Mouse (Mus musculus) megakaryocyte progenitor cell, adult 5-6 weeks (primary cell): ENCODE measurements at regions not wholly inside any gene's neighbourhood (a gene's known extent, or its start where the extent isn't known, plus 50 kb on each side); places are given as distances from the start of the nearest gene placed in this dataset.
A peak's percentile ranks its signal among the peaks of the same experiment; 100 is the strongest.
"Not testable (repeated sequence)": the region's sequence is repeated elsewhere in the genome, so short reads cannot be mapped to it uniquely, and the experiment has no call there.

Experiments used
- ATAC-seq: replicated peaks from 2 replicates; pipeline ENCODE4 v1.8.0; 2016; ENCODE audit warnings: mild to moderate bottlenecking, moderate TSS enrichment, inconsistent platforms; ENCODE audit not compliant: poor library complexity

DNA sequence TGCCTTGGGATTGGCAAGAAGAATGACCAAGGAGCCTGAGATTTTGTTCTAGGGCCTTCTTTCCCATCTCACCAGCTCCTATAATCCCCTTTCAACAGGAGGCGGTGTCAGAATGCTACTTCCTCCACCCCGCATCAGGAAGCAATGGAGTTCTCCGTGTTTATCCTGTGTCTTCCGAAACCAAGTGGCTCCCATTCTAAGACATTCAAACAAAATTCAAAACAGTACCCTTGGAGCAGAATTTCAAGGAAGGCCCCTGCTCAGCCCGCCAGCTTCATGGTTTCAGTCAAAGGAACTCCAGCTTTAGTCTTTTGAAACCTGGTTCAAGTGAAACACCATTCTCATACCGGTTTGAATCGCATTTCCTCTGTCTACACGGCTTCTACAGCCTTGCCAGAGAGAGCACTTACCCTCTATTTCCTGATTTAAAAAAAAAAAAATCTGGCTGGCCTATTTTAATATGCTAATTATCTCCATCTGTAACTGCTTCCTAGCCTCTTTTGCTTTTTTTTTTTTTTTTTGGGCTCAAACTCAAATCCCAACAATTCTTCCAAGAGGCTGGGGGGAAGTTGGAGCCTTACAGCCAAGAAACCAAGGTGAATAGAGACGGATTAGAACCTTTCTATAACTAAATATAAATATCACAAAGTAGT, 167.7 kb upstream of the Fam3c start:
- no peak for ATAC-seq

DNA sequence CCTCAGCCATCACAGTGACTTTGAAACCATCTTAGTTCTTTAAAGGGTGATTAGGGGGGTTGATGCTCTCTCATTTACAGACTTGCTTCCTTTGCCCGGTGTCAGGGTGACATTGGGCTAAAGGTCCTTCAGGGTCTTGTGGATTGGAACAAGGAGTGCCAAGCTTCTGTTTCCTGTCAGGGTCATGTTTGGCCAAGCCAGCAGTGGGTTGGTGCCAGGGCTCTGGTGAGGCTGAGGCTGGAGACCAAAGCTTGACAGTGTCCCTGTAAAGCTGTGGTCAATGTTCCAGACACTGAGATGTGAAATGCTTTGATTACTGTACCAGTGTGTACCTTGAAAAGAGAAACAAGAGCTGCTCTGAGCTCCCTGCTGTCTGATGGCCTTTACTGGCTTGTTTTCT, 150.8 kb upstream of the Fam3c start:
- no peak for ATAC-seq

DNA sequence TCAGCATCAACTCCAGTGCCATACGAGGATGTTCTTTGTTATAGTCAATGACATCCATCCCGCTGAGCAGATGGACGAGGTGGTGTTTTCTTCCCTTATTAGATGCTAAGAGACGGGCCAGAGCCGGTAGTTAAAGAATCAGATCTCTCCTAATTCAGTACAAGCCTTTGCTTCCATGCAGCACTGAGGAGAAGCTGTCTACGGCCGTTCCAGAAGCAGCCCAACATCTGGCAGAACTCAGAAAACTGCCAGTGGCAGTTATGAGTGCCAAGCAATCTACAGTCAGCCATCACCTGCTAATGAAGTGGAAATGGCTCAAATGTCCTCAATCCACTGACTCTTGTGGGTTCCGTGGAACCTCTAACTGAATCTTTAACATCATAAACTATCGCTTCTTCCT, 141.3 kb upstream of the Fam3c start:
- no peak for ATAC-seq

DNA sequence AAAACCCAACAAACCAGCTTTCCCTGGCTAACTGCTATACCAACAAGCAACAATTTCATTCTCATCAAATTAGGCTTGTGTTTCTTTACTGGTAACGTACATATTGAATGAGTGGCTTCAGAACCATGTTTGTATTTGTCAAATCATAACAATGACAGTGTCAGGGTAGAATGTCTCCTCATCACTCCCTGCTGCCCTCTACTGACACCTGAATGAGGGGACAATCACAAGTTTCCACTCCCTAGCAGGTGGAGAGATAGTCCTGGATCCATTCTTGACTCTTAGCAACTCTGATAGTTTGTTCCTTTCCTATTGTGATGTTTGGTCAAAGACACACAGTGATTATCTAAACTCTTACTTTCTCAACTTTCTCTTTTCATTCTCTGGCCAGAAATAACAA, 140.4 kb upstream of the Fam3c start:
- peak; percentile 42; the same call in 1 of the 2 replicates for ATAC-seq

DNA sequence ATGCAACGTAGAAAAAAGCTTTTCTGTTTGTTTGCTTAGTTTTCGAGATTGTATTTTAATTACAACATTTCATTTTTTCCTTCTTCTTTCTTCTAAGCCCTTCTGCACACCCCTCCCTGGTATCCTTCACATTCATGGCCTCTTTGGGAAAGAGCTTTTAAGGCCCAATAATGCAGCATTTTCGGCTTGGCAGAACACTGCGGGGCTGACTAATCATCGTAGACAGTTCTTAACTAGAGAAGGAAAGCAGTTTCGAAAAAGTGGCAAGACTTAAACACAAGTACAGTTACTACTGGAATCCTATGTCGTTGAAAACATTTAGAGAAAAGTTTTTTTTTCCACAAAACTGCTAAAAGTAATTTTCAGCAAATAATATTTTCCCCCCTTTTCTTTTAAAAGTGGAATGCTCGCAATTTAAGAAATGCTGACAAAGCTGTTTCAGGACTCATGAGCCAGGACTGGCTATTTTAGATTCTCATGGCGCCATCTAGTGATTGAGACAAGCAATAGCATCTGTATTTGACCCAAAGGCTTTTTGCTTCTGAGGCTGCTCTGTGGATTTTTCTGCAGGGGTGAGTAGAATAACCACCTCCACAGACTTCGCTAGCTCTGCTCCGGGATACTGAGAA, 137.7 kb upstream of the Fam3c start:
- ATAC-seq, result peak; percentile 96

DNA sequence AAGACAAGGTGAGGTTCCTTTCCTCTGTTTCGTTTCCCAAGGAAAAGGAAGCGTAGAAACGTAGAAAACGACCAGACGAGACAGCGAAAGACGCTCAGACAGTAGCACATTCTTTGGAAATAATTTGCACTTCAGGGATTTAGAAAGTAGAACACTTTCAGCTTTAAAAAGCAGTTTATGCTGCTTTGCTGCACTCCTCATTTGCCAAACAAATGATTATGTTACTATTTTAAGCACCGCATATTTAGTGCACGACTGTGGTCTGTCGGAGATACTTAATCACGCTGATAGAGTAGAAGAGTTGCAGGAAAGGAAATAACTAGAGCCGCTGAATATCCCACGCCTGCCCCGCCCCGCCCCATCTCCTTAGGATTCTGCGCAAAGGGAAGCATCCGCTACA, 136.9 kb upstream of the Fam3c start:
- no peak for ATAC-seq

DNA sequence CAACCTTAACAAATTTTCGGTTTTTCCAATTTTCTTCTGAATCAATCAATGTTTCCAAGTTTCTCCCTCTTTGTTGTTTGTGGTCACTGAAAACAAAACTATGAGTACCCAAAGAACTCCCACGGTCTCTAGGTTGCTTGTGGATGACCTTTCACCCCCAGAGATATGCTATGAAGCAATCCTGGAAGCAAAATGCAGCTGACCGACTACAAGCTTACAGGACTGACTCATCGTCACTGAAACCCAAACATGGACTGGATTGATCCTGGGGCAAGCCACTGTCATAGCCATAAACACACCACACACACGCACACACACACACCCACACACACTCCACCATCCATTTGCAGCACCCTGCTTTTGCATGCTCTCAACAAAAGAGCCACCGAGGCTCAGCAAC, 134.7 kb upstream of the Fam3c start:
- ATAC-seq, result no peak

DNA sequence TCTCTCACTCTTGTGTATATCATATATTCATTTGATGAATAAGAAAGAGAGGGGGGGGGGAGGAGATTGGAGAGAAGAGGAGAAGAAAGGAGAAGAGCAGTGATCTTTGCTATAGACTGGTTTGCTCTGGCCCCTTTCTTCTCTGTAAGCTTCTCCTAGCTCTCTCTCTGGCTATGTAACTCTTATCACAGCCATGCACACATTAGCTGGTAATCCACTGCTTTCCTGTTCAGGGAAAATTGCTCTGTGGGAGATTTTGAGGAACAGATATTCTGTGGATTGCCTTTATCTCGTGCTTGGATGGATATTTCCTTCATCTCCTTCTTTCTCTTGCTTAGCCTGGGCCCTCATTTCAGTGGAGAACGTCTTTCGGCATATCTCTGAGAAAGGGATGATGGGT, 131.4 kb upstream of the Fam3c start:
- 0 out of 2 replicates have a peak, but pooled peaks have one; percentile 11 for ATAC-seq

DNA sequence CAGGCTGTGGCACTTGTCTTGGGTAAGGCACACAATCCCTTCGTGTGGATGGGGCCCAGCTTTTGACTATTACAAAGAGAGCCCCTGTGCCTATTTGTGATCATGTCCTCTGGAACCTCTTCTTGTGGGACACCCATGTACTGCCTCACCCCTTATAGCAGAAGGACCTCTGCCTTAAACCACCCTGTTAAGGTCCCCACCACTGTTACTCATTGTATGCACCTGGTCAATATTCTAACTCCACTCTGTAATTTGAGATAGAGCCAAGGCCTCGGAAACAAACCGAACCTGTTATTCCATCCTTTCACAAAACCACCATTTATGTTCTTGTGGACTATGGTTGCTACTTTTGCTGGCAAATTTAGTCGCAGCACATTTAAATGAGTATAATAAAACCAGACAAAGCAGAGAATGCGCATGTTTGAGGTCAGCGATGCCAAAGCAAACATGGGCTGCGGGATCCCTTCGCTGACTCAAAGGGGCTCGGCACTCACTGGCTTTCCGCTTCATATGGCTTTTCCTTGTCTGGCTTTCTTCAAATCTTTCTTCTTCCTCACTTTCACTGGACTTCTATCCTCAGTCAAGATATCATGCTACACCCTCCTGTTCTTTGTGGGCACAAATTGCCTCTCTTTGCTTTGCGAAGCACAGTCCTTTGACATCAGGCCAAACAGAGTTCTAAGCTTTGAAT, 129.9 kb upstream of the Fam3c start:
- ATAC-seq, result no peak

DNA sequence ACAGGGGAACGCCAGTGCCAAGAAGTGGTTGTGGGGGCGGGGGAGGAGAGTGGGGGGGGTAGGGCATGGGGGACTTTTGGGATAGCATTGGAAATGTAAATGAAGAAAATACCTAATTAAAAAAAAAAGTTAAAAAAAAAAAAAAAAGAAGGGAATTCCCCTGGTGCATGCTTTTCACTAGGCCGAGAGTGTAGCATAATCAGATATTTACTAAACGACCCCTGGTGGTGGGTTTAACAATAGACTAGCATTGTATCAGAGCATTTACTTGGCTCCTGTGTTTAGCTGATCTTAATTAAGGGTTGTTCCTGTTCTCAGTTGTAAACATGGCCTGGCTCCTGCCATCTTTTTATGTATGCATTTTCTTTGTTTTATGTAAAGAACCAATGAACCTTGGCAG, 126.2 kb upstream of the Fam3c start:
- not testable (repeated sequence) for ATAC-seq

DNA sequence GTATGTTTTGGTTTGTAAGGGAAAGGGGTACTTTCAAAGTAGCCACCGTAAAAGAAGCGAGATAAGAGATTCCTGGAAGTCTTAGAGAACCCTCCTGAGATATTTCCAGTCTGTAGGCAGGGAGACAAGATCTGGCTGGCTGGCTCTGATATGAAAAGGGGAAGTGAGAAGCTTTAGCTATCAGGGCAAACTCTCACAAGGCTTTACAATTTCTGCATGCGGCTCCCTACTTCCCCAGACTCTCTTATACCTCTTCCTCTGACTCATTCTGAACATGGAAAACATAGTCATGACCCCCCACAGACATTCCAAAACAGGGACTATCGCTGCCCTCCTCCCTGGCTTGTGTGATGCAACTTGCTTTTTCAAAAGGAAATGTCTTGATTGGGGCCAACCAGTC, 118.6 kb upstream of the Fam3c start:
- ATAC-seq, result peak; percentile 94

DNA sequence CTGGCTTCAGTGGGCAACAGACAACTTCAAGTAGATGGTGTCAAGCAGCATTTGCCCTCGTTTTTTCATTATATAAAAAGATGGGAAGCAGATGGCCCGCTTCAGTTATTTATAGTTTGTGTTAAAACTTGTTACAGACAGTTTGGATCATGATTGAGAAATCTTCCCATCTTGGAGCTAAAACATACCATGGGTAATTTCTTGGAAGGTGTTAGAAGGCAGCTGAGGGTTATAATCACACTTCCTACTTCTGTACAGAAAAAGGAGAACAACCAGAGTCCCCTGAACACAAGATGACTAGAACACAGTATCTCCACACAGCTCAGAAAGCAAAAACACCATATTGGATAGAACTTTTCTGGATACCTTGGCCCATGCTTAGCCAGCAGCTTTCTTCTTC, 118.0 kb upstream of the Fam3c start:
- peak; percentile 83 for ATAC-seq

DNA sequence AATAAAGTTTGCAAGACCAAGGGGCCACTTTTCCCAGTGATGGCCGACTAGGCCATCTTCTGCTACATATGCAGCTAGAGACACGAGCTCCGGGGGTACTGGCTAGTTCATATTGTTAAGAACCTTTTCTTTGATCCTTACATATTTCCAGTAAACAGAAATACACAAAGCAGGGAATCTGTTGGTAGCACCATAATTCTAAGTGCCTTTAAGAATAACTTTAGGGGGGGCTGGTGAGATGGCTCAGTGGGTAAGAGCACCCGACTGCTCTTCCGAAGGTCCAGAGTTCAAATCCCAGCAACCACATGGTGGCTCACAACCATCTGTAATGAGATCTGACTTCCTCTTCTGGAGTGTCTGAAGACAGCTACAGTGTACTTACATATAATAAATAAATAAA, 116.4 kb upstream of the Fam3c start:
- ATAC-seq, result not testable (repeated sequence)

DNA sequence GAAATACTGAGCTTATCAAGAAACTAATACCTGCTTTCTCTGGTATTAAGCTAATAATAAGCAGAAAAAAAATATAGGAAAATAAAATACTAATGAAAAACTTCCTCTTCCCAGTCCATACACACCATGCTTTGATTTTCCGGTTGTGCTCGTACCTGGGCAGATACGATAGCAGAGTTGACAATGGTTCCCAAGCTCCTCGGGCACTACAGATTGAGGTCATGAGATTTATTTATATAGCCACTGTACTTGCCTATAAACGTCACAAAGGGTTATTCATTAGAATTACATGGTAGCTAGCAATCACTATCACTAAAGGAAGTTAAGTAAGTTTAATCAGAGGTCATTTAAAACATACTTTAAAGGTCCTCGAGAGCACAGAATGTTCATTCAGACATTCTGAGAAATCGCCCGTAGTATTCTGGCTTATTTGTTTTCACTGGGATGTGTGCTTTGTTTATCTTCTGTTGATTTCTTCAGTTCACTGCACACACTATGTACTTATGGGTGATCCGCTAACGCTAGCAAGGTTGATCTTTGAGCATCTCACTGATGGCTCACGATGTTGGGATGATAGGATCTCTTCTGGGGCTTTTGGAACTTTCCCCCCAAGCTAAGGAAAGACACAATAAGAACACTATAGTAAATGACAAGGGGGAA, 111.4 kb upstream of the Fam3c start:
- no peak for ATAC-seq

DNA sequence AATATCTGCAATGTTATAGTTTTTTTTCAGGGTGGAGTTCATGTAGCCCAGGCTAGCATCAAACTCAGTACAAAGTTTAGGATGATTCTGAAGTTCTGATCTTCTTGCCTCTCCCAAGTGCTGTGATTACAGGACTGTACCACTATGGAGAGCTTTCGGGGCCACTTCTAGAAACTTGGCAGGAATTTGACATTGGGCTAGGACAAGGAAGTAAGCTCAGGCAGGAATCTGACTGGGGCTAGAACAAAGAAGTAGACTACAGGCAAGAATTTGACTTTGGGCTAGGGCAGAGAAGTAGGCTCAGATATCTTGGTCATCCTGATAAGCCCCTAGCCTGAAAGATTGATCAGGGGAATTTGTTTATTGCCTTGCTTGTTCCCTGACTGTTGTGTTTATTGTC, 109.9 kb upstream of the Fam3c start:
- ATAC-seq, result no peak

DNA sequence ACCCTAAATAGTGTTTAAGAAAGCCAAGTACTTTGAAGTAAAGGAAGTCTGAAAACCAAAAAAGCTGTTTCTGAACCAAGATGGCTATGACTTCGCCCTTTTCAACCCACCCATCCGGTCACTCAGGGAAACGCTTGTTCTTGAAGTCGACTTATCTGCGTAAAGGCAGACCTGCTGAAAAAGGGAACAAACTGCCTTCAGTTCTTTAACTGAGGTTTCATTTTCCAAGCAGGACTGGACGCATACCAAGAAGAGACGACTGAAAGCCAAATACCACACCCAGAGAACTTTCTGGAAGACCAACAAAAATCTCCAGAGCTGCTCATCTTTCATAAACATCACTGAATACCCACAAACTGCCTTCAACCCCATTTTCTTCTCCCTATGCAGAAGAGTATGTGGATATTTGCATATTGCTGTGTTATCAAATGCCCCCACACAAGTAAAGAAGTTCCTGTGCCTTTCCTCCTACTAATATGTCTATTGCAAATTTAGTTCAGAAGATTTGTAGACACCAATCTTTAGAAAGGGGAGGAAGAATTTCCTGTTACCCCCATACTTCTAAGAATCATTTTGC, 103.5 kb upstream of the Fam3c start:
- ATAC-seq, result peak; percentile 95

DNA sequence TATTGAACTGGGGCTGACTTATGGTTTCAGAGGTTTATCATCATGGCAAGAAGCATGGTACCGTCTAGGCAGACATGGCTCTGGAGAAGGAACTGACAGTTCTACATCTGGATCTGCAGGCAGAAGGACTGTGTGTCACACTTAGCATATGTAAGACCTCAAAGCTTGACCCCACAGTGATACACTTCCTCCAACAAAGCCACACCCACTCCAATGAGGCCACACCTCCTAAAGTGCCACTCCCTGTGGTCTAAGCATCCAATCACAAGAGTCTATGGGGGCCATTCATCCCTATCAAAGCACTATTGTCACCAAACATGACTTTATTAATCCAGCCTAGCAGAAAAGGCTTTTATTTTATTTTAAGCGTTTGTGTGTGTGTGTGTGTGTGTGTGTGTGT, 96.2 kb upstream of the Fam3c start:
- ATAC-seq, result peak; percentile 54

DNA sequence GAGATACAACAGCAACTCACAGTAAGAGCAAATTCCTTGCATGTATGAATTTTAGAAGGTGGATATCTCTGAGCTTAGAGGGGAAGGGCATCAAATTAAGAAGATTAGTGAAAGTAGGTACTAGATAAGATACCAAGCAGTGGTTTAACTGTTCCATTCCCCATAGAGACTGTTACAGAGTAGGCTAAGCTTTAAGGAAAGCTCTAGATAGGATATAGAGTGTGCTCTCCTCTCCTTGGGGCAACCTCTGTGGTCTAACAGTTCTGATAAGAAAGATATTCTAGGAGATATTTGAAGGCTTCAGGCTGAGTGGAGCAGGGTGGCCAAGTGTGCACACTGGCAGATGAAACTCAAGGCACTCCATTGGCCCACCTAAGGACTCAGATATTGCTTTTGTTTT, 94.5 kb upstream of the Fam3c start:
- peak; percentile 59 for ATAC-seq

DNA sequence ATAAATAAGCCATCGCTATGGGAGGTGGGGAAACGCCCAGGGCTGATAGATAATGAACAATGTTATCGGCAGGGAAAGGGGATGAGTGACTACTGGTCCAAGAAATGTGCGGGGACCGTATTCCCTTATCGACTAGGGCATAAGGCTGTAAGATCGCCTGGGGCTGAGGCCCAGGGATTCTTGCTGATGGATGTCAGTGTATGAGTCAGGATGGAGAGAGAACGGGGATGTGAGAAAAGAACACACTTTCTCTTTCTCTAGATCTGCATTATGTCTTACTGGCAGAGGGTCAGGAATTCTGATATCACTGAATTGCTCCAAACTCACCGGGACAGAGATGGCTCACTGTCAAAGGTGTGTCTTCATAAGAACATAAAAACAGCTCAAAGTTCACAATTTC, 92.9 kb upstream of the Fam3c start:
- no peak for ATAC-seq

DNA sequence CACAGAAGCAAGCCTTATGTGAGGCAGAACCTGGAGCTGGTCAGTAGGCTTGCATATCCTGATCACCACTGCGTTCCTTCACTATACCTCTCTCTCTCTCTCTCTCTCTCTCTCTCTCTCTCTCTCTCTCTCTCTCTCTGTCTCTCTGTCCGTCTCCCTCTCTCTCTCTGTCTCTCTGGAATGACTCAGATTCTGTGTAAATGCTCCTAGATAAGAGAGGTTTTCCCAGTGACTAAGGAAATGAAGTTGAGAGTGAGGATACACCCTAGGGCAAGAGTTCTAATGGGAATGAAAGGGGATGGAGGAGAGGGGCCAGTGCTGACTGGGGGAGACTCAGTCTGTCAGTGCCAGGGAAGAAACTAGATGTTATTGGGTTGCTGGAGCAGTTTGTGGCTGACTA, 91.6 kb upstream of the Fam3c start:
- ATAC-seq, result no peak

DNA sequence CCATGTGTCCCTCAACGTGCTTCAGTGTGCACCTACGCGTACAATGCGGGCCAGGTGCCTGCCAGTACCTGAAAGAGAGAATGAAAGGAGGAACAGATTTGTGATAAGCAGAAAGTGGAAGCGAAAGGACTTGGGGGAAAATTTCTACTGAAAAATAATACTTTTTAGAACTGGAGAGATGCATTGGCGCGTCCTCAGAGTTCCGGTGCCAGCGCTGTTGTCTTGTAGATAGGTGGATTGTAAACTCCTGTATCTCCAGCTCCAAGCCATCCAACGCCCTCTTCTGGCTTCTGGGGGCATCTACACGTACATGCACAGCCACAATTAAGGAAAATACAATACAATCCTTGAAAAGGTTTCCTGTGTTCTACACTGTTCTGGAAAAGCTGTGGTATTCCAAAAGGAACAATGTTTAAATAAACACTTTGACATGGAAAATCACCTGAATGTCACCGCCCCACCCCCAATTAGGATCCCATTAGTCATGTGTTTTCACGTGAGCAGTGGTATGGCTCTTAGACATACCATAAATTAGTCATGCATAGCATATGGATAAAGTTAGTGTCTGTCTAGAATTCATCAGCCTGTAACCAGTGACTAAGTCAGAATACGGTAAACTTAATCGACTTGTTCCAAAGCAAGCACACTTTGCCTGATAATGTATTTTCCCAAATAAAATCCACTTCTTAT, 90.7 kb upstream of the Fam3c start:
- ATAC-seq, result peak; percentile 52
